Mouse (Mus musculus): ENCODE data around the gene Rab1b. TPM values are rescaled to one million over a fixed set of nuclear protein-coding genes. Genes with fewer than 3 reads are reported as not detected.

Gene Rab1b
- total RNA-seq, 2 experiments from 2014 or later = 190 to 204 TPM

DNA sequence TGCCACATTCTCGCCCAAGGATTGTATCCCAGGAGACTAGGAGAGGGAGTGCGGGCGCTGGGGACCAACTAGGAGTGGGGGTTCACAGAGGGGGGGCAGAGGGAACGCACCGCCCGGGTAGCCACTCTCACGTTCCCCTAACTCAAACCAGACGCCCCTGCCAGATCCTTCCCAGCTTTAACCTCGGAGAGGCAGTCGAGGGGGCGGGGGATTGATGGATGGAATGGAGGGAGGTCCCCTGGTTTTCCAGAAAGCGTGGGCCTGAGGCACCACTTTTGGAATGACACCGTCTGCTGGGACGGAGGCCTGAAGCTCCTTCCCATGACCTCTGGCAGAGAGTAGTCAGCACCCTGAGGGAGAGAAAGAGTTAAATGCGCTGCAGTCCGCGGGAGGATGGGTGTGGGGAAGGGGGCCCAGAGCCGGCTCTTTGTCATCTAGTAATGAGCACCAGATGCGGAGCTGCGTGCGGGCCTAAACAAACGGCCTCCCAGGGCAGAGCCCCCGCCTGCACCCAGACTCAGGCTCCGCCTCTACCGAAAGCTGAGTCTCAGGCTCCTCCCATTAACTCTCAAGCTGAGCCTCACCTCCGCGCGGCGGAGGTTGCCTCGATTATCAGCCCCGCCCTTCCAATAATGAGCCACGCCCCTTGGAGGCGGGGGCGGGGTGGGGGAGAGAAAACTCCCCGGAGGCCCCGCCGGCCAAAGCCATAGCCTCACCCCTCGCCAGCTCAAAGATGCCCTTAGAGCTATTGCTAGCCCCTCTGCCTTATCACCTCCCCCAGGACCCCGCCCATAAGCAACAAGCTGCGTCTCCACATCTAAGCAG, 35.1 kb downstream of the Rab1b start:
- DNase-seq = peak; percentile 85 to 87

DNA sequence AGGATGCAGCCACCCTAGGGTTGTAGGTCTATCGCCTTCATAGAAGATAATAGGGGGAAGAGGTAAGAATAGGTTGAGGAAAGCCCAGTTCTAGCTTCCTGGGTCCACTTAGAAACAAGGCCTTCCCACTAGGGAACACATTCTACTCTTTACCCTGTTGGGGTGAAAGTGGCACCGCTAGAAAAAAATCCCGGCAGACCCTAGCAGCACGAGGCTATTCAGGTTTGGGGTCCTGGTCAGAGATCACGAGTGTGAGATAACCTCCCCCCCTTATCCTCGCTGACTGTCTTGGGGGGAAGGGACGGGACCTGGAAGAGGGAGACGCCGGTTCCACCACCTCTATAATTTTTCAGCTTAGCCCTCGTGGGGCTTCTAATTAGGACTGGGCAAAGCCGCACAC, 35.8 kb downstream of the Rab1b start:
- no peak for DNase-seq

DNA sequence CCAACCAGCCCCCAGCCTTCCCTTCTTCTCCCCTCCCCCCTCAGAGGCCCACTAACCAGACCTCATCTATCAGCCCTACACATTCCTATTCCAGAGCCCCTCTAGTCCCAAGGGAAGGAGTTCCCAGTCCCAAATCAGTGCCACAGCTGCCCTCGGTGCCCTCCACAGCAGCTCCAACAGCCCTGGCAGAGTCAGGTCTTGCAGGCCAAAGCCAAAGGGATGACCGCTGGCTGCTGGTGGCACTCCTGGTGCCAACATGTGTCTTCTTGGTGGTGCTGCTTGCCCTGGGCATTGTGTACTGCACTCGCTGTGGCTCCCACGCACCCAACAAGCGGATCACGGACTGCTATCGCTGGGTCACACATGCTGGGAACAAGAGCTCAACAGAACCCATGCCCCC, 36.9 kb downstream of the Rab1b start:
- DNase-seq = no peak

DNA sequence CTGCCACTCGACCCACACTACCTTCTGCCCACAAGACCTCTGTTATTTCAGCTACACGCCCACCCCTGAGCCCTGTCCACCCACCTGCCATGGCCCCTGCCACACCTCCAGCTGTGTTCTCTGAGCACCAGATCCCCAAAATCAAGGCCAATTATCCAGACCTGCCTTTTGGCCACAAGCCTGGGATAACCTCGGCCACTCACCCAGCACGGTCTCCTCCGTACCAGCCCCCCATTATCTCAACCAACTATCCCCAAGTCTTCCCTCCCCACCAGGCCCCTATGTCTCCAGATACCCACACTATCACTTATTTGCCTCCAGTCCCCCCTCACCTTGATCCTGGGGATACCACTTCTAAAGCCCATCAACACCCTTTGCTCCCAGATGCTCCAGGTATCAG, 37.4 kb downstream of the Rab1b start:
- DNase-seq = no peak

DNA sequence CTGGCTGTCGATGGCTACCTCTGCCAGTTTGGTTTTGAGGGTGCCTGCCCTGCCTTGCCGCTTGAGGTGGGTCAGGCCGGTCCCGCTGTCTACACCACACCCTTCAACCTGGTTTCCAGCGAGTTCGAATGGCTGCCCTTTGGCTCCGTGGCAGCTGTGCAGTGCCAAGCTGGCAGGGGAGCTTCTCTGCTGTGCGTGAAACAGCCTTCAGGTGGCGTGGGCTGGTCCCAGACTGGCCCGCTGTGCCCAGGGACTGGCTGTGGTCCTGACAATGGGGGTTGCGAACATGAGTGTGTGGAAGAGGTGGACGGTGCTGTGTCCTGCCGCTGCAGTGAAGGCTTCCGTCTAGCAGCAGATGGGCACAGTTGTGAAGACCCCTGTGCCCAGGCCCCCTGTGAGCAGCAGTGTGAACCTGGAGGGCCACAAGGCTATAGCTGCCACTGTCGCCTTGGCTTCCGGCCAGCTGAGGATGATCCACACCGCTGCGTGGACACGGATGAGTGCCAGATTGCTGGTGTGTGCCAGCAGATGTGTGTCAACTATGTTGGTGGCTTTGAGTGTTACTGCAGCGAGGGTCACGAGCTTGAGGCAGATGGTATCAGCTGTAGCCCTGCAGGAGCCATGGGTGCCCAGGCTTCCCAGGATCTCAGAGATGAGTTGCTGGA, 38.2 kb downstream of the Rab1b start:
- DNase-seq = no peak

DNA sequence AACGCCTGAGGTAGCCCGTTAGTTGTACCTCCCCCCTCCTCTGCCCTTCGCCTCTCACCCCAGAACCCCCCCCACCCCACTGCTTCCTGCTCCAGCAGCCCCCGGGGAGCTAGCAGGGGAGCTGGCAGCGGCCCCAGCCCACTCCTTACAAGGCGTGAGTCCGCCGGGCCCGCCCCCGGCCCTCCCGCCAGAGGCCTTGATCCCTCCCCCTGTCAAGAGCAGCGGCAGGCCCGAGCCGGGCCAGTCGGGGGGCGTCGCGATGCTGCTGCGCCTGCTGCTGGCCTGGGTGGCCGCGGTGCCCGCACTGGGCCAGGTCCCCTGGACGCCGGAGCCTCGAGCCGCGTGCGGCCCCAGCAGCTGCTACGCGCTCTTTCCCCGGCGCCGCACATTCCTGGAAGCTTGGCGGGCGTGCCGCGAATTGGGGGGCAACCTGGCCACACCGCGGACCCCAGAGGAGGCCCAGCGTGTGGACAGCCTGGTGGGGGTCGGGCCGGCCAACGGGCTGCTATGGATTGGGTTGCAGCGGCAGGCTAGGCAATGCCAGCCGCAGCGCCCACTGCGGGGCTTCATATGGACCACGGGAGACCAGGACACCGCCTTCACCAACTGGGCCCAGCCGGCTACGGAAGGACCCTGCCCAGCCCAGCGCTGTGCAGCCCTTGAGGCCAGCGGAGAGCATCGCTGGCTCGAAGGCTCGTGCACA, 38.9 kb downstream of the Rab1b start, which contains the start of gene Cd248:
Gene Cd248 (plus strand): TSS at position 212 of the 703 bp plus-strand sequence.
- peak; percentile 79 to 86 for DNase-seq

DNA sequence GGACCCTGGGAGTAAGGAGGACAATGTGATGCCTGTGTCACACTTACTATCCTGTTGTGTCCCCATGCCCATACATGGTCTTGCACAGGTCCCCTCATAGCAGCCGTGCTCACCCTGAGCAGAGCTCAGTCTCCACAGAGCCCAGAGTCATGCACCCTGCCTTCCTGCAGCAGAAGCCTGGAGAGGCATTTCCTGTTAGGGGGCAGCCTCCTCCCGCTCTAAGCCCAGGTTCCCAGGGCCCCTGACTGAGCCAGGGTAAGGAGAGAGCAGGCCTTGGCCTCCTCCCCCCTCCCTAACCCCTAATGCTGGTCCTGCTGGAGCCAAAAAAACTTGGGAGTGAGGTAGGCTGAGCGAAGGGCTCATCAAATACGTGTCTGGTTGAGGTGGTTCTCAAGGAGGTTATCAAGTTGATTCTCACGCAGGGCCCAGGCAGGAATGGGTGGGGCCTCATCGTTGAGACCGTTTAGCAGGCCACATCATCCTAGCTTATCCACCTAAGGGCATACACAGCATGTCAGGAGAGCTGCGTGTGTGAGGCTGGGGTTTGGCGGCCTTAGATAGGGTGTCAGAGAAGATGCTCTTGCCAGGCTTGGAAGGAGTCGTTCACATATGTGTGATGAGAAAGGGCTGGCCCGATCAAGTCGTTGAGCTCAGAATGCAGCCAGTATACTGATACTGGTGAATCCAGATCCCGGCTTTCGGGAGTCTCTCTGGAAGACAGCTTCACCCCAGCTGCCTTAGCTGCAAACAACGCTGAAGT, 39.7 kb downstream of the Rab1b start:
- DNase-seq = no peak

DNA sequence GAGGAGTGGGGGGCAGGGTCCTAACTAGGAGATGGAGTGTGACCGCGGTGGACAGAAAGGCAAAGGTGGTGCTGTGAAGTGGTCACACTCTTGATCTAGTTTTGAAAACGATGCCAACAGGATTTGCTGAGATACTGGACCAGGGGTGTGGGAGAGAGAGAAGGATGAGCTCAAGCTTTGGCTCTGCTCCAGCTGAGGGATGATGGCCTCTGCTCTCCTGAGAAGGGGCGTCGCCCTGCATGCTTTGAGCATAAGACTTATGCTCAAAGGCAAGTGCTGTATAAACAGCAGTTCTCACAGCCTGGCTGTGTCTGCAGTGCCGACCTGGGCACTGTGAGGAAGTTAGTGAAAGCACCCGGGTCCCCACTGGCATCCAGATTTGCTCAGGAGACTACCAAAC, 41.8 kb downstream of the Rab1b start:
- peak in 1 of 2 experiments; percentile 51 for DNase-seq

DNA sequence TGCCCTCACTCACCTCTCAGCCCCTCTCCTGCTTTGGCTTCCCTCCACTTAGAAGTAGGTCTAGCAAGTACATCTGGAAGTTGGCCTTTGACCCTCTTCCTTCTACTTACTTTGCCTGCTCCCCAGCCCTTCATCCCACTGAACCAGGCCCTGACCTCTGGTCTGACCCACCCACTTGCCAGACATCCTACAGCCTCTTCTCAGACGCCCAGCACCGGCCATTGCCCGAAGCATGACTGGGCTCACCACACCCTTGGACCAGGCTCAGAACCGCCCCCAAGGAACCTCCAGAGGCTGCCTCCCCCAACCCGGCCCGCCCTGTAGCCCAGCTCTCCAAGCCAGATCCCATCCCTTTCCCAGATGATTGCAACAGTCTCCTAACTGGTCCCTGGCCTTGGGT, 44.4 kb downstream of the Rab1b start:
- peak; percentile 63 to 69 for DNase-seq

DNA sequence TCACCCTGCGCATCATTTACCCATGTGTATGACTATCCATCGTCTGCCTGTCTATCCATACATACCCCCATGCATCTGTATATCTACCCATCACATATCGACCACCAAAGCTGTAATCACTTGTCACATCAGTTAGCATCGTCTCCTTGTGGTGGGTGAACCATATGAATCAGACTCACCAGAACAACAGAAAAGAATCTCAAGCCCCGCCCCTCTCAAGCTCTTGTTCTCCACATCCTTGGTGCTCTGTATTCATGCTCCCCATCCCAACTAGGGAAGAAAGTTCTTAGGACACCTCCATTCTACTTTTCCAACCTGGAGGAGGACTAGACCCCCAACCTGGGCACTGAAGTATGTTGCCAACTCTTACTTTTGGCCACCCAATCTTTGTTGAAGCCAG, 44.8 kb downstream of the Rab1b start:
- DNase-seq = no peak

DNA sequence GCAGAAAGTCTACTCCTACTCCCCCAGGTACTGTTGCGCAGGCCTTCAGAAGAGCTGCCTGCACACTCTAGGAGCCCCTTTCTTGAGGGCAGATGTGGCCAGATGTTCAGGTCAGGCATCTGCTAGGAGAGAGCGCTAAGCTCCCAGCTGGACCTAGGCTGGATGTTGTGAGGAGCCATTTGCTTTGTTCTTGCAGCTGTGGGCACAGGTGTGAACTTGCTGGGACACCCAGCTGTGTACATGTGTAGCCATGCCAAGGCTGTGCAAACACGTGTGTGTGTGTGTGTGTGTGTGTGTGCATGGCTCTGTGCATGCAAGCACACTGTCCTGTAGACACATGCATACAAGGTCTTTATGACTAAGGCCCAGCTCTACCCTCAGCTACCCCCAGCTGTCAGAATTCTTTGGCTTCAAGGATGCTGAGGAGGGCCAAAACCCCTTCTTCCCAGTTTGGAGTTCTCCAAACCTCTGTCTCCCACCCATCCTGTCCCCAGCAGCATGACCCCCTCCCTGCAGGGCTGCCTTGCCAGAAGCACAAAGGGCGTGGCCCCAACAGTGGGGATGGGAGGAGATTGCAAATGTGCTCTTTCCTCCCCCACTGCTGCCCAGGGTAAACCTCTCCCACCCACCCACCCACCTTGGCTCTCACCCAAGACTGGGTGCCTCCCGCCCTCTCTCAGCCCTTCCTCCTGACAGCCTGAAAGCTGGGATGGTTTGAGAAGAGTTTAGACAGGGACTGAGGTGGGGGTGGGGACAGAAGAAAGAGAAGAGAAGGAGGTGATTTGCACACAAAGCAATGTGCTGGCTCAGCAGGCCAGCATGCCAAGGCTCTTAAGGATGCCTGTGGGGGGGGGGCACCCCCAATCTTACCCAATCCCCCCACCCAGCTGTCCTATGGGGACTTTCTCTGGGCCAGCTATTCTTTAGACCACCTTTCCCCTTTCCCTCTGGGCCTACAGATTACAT, 46.2 kb downstream of the Rab1b start:
- peak; percentile 61 to 64 for DNase-seq

DNA sequence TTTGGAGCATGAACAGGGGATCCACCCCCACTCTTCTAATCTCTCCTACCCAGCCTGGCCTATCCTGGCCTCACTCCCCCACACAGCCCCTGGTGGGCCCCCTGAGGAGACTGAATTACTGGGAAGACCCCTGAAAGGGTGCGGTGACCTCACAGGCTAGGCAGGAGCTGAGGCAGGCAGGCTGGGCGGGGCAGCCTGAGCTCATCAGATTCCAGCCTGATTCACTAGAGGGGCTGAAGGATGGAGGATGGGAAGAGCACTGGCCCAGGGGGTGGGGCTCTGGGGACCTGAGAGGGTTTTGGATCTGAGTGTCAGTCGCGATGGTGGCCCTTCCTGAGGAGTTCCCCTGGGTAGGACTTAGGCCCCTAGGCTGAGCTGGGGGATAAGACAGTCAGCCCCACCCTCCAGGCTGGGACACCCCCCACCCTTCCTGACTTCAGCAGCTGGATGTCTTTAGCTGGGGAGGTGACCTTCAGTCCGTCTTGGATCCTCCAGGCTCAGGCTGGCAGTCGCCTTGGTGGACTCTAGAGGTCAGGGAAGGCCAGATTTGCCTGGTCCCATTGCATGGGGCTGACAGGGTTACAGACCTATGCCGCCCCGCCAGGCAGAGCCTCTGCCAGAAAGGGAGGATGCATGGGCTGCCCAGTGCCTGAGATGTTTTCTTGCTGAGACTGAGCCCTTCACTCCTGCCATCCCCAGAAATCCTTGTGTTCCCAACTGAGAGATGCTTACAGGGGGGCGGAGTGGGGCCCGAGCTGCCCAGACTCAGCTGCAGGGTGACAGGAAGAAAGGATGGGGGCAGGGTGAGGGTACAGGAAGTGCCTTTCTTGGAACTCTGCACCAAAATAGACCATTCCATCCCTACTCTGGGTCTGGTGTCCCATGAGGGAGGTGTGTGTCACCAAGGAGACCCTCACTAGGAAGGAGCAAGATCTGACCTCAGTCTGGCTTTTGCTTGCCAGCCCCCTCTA, 47.8 kb downstream of the Rab1b start:
- peak in 1 of 2 experiments; percentile 37 for DNase-seq

DNA sequence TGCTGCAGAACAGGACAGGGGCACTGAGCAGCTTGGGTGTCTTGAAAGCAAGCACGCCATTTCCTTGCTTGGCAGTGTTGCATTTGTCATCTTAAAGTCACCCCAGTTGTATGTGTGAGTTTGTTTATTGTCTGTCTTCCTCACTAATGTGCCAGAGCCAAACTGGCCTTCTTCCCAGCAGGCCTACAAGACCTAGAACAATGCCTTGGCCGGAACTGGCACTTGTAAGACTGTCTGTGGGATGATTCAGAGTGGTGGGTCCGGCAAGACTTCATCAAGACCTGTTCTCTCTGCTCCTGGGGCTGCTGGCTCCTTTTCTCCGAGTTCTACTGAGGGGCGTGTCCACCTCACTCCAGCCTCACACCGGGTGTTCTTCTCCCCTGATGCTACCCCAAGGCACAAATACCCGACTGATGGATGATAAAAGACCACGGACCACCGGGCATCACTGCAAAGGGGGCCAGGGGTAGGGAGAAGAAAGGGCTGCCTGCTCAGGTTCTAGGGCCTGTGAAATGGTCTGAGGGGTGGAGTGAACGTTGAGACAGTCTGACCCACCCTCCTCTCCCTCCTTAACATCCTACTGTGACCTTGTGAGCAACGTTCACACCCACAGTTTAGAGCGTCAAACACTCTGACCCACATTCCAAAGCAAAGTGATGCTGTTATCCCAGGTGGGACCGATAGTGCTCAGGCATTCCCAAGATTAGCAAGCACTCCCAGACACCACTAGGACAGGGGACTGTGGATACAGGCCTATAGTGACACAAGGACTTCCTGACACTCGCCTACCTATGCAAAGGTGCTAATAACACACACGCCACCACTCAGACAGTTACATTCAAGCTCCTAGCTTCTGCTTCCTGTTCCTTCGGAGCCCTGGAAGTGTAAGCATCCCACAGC, 48.7 kb downstream of the Rab1b start:
- no peak for DNase-seq

DNA sequence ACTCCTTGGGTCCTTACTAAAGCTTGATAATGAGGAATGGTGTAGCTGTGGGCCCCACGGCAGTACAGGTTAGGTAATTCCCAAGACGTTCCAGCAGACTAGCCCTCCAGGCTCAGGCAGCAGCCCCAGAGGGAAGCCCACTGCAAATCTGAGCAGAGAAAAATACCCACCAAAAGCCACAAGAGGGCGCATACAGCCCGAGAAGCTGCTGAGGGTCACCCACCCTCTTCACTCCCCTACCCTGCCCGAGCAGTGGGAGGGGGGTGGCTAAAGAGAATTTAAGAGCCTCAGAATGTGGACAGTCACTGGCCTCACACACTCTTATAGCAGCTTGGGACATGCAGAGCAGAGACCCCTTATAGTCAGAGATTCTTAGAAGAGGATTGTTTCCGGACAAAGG, 50.6 kb downstream of the Rab1b start:
- DNase-seq = peak in 1 of 2 experiments; percentile 62

DNA sequence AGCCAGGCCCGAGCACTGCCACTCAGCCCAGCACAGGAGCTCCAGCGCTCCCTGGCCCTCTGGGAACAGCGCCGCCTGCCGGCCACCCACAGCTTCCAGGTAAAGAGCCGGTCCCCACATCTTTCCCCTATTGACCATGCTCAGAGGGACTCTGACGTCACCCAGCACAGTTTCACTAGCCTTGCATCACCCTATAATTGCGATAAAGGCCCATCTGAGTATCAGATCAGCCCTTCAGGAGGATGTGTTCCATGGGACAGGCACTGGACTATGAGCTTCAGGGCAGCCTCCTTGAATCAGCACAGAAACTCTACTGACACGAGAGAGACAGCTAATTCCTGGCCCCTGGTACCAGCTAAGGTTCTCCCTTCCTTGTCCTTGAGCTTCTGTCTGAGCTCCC, 53.0 kb downstream of the Rab1b start:
- no peak for DNase-seq

DNA sequence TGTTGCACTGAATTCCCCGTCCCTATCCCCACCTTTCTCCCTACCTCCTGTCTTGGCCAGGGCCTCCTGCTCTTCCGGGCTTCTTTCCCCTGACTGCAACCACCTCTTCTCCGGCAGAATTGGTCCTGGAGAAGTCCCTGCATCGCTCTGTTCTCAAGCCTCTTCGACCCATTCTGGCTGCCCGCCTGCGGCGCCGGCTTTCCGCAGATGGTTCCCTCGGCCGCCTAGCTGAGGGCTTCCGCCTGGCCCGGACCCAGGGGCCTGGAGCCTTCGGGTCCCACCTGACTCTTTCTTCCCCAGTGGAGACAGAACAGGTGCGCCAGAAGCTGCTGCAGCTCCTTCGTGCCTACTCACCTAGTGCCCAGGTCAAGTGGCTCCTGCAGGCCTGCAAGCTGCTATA, 54.0 kb downstream of the Rab1b start:
- no peak for DNase-seq

DNA sequence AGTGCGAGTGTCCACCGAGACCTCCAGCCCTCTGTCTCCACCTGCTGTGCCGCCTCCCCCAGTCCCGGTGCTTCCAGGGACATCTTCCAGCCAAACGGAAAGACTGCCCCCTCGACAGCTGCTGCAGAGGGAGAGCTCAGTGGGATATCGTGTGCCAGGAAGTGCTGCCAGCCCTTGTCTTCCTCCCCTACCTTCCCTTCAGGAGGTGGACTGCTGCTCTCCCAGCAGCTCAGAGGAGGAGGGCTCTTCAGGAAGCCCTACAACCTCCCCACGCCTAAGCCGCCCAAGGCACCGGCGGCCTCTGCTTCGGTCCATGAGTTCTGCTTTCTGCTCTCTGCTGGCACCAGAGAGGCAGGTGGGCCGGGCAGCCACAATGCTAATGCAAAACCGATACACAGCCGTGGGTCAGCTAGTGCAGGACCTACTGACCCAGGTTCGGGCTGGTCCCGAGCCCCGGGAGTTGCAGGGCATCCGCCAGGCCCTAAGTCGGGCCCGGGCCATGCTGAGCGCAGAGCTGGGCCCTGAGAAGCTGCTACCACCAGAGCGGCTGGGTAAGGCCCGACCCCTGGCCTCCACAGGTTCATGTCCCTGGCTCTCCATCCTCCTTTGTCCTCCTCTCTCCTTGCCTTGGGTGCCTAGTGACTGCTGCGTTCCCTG, 54.6 kb downstream of the Rab1b start:
- no peak for DNase-seq

DNA sequence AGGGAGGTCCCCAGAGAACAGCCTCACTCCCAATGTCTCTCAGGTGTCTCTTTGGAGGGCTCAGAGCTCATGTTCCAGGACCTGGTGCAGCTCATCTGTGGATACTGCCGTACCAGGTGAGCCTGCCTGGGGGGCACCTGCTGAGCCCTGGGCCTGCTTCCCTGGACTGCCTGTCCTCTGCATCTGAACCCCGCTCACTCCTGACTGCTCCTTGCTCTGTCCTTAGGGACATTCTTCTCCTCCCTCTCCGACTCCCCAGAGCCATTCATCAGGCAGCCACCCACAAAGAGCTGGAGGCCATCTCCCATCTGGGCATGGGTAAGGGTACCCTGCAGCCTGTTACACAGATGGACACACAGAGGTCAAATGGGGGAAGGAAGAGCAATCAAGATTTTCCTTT, 55.4 kb downstream of the Rab1b start:
- DNase-seq = no peak

Measured in heart, adult 18-20 months (tissue).